Mouse (Mus musculus): ENCODE results near the gene Camp.

DNA sequence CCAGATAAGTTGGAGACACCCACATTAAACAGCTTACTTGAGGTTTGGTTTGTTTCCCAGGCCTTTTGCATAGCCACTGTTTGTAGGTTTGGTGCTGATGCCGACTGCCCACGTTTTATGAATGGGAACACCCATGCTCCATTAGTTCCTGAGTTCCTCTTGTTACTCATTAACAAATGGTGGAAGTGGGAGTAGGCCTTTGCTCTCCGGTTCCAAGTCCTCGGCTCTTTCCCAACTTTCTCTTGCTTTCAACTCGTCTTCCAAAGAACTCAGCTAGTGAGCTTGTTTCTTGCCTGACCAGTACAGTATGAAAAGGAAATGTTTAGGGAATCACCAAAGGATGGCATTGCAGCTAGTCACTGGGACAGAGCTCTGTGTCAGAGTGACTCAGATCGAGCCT is 46.2 kb upstream of the Camp start:
- TF ChIP-seq MYC (IDR thresholded peaks at IDR 0.05; ENCODE audit: low read depth, low read length) (no peak), EP300 (IDR thresholded peaks at IDR 0.05; ENCODE audit: low read depth in 1 of 2, low read length in 2 of 2) (no peak), MAFK (IDR thresholded peaks at IDR 0.05; ENCODE audit: borderline replicate concordance, low read depth, low read length) (no peak), RCOR1 (IDR thresholded peaks at IDR 0.05; ENCODE audit: low read depth, low read length) (no peak), ZKSCAN1 (IDR thresholded peaks at IDR 0.05; ENCODE audit: low read depth, low read length) (no peak)

All from MEL (cell line).